Mouse (Mus musculus): Measurements from ENCODE around the gene Ebp.

Gene Ebp

GRCm38 (mm10) chrX:8193419-8193723 is at the start of gene Ebp:
Gene Ebp (minus strand): TSS chrX:8193512.
- DNase-seq: peak in 1 of 2 experiments; percentile 50

- no peak for DNase-seq
Measured at GRCm38 (mm10) chrX:8238804-8239395, 45.6 kb upstream of the Ebp start.

GRCm38 (mm10) chrX:8236704-8237103 is 43.4 kb upstream of the Ebp start:
- DNase-seq: no peak

- no peak for DNase-seq
Measured at GRCm38 (mm10) chrX:8233602-8234001, 40.3 kb upstream of the Ebp start.

GRCm38 (mm10) chrX:8230272-8230671 is 37.0 kb upstream of the Ebp start:
- DNase-seq: no peak

GRCm38 (mm10) chrX:8223473-8223872 is 30.2 kb upstream of the Ebp start:
- DNase-seq: no peak

- peak; percentile 55 to 57 for DNase-seq
Measured at GRCm38 (mm10) chrX:8222678-8223421, 29.5 kb upstream of the Ebp start.

- peak; percentile 69 to 70 for DNase-seq
Measured at GRCm38 (mm10) chrX:8222296-8222677, 29.0 kb upstream of the Ebp start.

GRCm38 (mm10) chrX:8219651-8220050 is 26.3 kb upstream of the Ebp start:
- no peak for DNase-seq

GRCm38 (mm10) chrX:8218114-8218513 is 24.8 kb upstream of the Ebp start:
- no peak for DNase-seq

GRCm38 (mm10) chrX:8217383-8217782 is 24.1 kb upstream of the Ebp start:
- no peak for DNase-seq

- DNase-seq: no peak
Measured at GRCm38 (mm10) chrX:8211490-8212207, 18.3 kb upstream of the Ebp start.

- no peak for DNase-seq
Measured at GRCm38 (mm10) chrX:8209720-8210119, 16.4 kb upstream of the Ebp start.

- no peak for DNase-seq
Measured at GRCm38 (mm10) chrX:8207224-8207623, 13.9 kb upstream of the Ebp start.

GRCm38 (mm10) chrX:8206694-8207197 is 13.4 kb upstream of the Ebp start:
- no peak for DNase-seq

- DNase-seq: peak; percentile 91 to 94
Measured at GRCm38 (mm10) chrX:8206015-8206693, 12.8 kb upstream of the Ebp start, which contains the start of gene Porcn. Gene Porcn (minus strand): TSS chrX:8206525.

- peak; percentile 88 to 90 for DNase-seq
Measured at GRCm38 (mm10) chrX:8205551-8205950, 12.2 kb upstream of the Ebp start.

- DNase-seq: no peak
Measured at GRCm38 (mm10) chrX:8205088-8205487, 11.8 kb upstream of the Ebp start.

- DNase-seq: peak in 1 of 2 experiments; percentile 33
Measured at GRCm38 (mm10) chrX:8204076-8204475, 10.8 kb upstream of the Ebp start.

GRCm38 (mm10) chrX:8203105-8203504 is 9.8 kb upstream of the Ebp start:
- DNase-seq: peak in 1 of 2 experiments; percentile 36

GRCm38 (mm10) chrX:8192640-8193418 is 483 bp downstream of the Ebp start:
- DNase-seq: peak; percentile 83 to 87

- DNase-seq: no peak
Measured at GRCm38 (mm10) chrX:8192126-8192639, 1.1 kb downstream of the Ebp start.
